Mouse (Mus musculus): Measurements from ENCODE around the gene Mios. TPM values are rescaled to one million over a fixed set of nuclear protein-coding genes. Genes with fewer than 3 reads are reported as not detected.

Mios gene
- total RNA-seq, 2 experiments from 2014 or later, result 22.6 to 23.3 TPM

DNA sequence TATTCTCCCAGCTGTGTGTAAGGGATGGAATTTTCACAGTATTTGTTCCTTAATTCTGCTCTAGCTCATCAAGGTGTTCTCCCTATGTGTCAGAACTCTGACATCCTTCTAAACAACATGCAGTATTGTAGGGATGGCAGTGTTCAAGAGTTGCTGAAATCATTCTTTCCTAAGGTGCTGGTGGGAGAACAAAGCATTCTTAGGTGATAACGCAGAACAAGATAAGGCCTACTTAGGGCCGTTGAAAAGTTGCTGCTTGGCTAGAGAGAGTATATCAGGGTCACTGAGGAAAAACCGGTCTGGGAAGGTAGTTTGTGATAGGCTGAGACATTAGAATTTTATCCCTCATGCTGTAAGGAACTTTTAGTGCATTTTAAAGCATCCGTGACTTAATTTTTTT is 67.4 kb downstream of the Mios start:
- no peak for DNase-seq (ENCODE audit: low spot score in 2 of 2)

DNA sequence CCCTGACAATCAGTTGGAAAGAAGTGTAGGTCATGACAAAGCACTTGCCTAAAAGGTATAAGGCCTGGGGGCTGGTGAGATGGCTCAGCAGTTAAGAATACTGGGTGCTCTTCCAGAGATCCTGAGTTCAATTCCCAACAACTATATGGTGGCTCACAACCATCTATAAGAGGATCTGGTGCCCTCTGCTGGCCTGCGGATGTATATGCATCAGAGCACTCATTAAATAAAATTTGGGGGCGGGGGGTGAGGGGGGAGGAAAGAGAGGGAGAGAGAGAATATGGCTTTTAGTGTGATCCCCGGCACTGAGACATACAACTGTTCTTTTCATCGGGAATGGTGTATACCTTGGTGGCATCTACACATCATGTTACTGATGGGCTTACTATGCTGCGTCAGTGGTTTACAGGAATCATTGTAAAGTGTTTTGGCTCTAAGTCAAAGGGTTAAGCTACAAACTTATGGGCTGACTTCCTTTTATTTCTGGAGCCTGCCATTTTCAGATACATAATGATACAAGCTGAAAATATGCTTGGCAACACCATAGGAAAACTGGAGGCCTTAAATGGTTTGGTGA is 69.5 kb downstream of the Mios start:
- no peak for DNase-seq (ENCODE audit: low spot score in 2 of 2)

DNA sequence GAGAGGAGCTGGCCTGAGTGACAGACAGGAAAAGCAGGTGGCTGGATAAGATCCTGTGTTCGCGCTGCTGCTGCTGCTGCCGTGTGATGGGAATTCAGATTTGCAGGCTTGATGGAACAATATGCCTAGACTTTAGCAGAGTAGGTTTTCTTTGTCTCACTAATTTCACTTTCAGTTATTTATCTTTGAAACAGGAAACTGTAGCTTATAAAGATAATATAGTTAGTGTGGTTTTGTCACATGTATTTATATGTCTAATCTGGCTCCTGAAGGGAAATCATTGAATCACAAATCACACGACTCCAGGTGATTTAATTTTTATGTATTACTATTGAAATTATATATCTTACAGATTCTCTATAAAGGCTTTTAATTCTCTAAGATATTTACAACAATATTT is 74.2 kb downstream of the Mios start:
- DNase-seq (ENCODE audit: low spot score in 2 of 2), result no peak

DNA sequence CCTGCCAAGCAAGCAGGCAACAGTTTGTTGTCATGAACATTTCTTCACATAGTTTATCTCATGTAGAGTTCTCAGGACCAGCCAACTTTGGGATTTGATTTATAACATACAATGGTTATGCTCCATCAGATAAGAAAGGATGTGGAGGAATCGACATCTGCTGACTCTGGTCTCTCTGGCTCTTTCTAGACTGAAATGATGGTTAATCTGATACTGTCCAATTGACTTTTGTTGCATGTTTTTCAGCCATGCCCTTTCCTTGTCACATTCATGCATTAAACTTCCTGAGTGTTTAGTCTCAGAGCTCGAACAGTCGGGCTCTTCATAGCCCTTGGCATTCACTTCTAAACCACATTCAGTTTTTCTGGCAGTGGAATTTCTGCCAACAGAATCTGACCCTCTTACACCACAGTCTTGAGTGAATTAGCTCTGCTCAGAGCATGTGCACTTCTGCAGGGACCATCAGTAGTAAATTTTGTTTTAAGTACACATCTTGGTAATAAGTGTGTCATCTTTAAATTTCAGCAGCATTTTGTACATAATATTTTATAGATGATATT is 76.5 kb downstream of the Mios start:
- DNase-seq (ENCODE audit: low spot score in 2 of 2), result no peak

Other genes starting within 250 kb of the Mios start
- under 1 TPM; 0.32 to 0.38 TPM for gene Col28a1, start 16.6 kb upstream of the Mios start, total RNA-seq (2021)
- 10 to 100 TPM; 13.1 to 14.3 TPM for gene Rpa3, start 50.0 kb downstream of the Mios start, total RNA-seq (2021)
- 10 to 100 TPM; 32.3 to 34.7 TPM for gene Umad1, start 50.1 kb downstream of the Mios start, total RNA-seq (2021)
- 1 to 10 TPM; 3.4 to 5.7 TPM for gene Gm45062, start 50.2 kb downstream of the Mios start, total RNA-seq (2021)

All from layer of hippocampus, adult 18-20 months (tissue).